Mouse (Mus musculus): ENCODE data around the gene Krt79.

DNA sequence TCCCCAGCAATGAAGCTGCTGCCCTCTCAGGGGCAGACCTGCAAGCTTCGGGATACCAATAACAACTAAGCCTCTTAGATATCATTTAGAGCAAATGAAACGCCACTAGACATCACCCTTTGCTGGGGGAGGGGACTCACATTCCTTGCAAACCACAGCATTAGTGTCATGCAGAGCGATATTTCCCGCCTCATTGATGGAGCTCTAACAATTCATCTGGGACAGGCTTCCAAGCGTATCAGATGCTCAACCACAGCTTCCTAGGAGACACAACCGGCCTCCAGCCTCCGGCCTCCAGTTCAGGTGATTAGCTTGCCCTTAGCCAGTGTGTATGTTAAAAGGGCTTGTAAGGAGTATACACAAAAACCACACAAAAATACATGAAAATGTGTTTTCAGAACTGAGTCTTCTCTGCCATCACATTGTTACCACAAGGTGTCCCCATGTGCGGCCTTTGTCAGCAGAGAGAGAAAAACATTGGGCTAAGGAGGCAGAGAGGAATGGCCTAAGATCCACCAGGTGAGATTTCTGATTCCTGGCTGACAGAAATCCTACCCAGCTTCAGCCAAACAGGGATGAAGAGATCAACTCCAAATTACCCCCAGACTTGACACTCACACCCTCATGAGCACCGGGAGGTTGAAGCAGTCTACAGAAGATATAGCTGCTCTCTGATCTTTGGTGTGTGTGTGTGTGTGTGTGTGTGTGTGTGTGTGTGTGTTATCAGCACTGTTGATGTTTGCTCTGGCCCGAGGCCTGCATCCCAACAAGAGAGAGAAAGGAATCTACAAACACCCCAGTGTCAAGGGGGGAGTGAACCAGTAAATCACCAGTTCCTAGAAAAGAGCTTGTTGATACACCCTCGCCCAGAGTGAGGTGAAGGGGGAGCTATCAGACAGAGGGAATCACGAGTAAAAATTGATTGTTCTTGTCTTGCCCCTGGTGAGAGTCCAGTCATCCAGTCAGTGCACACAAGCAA is 37.7 kb downstream of the Krt79 start:
- TF ChIP-seq CTCF (IDR thresholded peaks at IDR 0.05; ENCODE audit: control insufficient read depth, insufficient read depth, insufficient replicate concordance, low read depth, low read length) (no peak), POLR2A (IDR thresholded peaks at IDR 0.05; ENCODE audit: control insufficient read depth, low read depth, low read length) (no peak)
